In the genomic region with DNA sequence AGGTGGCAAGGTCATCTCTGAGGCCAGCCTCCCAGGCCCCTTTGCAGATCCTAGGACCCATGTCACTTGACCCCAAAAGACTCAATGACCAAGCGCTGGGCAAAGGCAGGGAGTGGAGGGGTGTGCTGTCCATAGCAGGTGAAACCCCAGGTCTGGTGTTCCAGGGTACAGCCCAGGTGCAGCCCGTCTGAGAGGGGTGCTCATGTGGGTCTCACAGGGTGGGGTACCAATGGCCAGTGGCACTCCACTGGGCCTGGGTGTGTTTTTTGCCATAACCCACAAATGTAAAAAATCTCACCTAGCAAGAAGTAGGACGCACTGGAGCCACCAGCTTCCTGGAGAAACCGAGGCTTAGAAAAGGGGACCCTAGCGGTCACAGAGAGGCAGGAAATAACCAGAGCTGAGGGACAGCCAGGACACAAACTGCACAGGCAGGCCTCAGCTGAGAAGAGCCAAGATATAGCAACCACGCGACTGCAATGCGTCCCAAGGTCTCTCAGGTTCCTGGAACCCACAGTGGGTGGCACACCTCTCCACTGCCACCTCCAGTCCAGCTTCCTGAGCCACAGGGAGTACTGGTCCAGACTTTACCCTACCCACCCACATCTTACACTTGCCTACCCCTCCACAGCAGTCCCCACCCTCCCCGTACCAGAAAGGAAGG, we compare ENCODE assay signal across 9 mouse cellular contexts. TPM values are rescaled to one million over a fixed set of nuclear protein-coding genes. Genes with fewer than 3 reads are reported as not detected.
DNase-seq lines count a peak whose midpoint lies in the region; ATAC-seq and TF ChIP-seq lines count a peak whose summit lies in the region.
"Had no signal": no experiment of that assay in that cellular context is flagged by ENCODE, and none has a peak within 500 bp of the region (broad histone marks: within the 10 kb centered on the region; RNA-seq: fewer than 3 reads in every experiment).

No protein-coding gene starts in this region.

- WGBS in heart, adult 2 months, result 51% methylated on average over 9 of the region's 9 CpGs
- WGBS in neural tube, embryonic 11.5 days, result 93% methylated on average over 9 of the region's 9 CpGs
- WGBS in midbrain, embryonic 10.5 days, result 93% methylated on average over 9 of the region's 9 CpGs

- H3K4me1 ChIP-seq in heart, adult 2 months (ENCODE audit: control insufficient read depth, insufficient read depth, low read length), result peaks cover 45% of the 10 kb centered on the region
- peaks cover 57% of the 10 kb centered on the region for H3K4me1 ChIP-seq in neural tube, embryonic 11.5 days (ENCODE audit: control insufficient read depth, insufficient read depth, low read length)
- peaks cover 92% of the 10 kb centered on the region for H3K4me1 ChIP-seq in midbrain, embryonic 10.5 days

- ATAC-seq in neural tube, embryonic 11.5 days (ENCODE audit: insufficient read depth, low FRiP score, low TSS enrichment), result no peak

- peak overlapping the region; percentile 45; the same call in 1 of the 2 replicates for H3K27ac ChIP-seq in heart, adult 2 months
- peak overlapping the region; percentile 74 for H3K27ac ChIP-seq in neural tube, embryonic 11.5 days (ENCODE audit: low read depth, low read length)
- H3K27ac ChIP-seq in midbrain, embryonic 10.5 days (replicated peaks), result peak overlapping the region; percentile 91

- H3K27me3 ChIP-seq in heart, adult 2 months (ENCODE audit: control insufficient read depth, insufficient read depth, low read length), result no peaks in the 10 kb centered on the region
- no peaks in the 10 kb centered on the region for H3K27me3 ChIP-seq in neural tube, embryonic 11.5 days (ENCODE audit: control insufficient read depth, insufficient read depth, low read length)
- no peaks in the 10 kb centered on the region for H3K27me3 ChIP-seq in midbrain, embryonic 10.5 days (ENCODE audit: low read depth, poor library complexity, severe bottlenecking)

- 0 out of 2 replicates have a peak, but pooled peaks have one; percentile 19 for TF ChIP-seq EP300 in heart, adult 2 months (IDR thresholded peaks at IDR 0.05; ENCODE audit: insufficient read depth, low read depth, low read length)

- H3K9me3 ChIP-seq in neural tube, embryonic 11.5 days (ENCODE audit: control insufficient read depth, low read length), result no peaks in the 10 kb centered on the region
- H3K9me3 ChIP-seq in midbrain, embryonic 10.5 days (replicated peaks), result no peaks in the 10 kb centered on the region

- peaks cover 6% of the 10 kb centered on the region for H3K36me3 ChIP-seq in heart, adult 2 months (ENCODE audit: control insufficient read depth, insufficient read depth, low read length)
- H3K36me3 ChIP-seq in neural tube, embryonic 11.5 days (ENCODE audit: control insufficient read depth, insufficient read depth, low read length), result peaks cover 18% of the 10 kb centered on the region
- H3K36me3 ChIP-seq in midbrain, embryonic 10.5 days, result peaks cover 99% of the 10 kb centered on the region

- H3K9ac ChIP-seq in heart, adult 2 months (ENCODE audit: low read depth, low read length), result peak overlapping the region; percentile 29
- H3K9ac ChIP-seq in neural tube, embryonic 11.5 days (ENCODE audit: low read length), result no peak overlapping the region

- intact Hi-C loops in heart, adult 2 months (cut with DNase I), result no loop called here

- TF ChIP-seq POLR2A in heart, adult 2 months (IDR thresholded peaks at IDR 0.05; ENCODE audit: insufficient read depth, low read depth, low read length), result no peak

- TF ChIP-seq CTCF in heart, adult 2 months (IDR thresholded peaks at IDR 0.05), result peak; percentile 43

- H3K4me2 ChIP-seq in neural tube, embryonic 11.5 days (ENCODE audit: low read depth), result no peak overlapping the region

- H3K4me3 ChIP-seq in heart, adult 2 months, result no peak overlapping the region; the same call in 1 of the 2 replicates
- H3K4me3 ChIP-seq in neural tube, embryonic 11.5 days (ENCODE audit: low read depth, low read length), result no peak overlapping the region
- H3K4me3 ChIP-seq in midbrain, embryonic 10.5 days, result no peak overlapping the region
- H3K4me3 ChIP-seq: myocyte had no signal

- peak in 1 of 2 experiments; percentile 51 for DNase-seq in heart, adult 2 months
- DNase-seq in heart, adult 8-10 months (ENCODE audit: low spot score), result no peak
- no peak for DNase-seq in neural tube, embryonic 11.5 days (ENCODE audit: low spot score)
- no peak for DNase-seq in neural tube, embryonic 10.5 days (ENCODE audit: extremely low spot score, low spot score)
- DNase-seq in midbrain, embryonic 10.5 days (ENCODE audit: low spot score), result no peak
- no peak for DNase-seq in urinary bladder, postnatal 25 days (ENCODE audit: low spot score)
- DNase-seq in adrenal gland, adult 2 months, result no peak
- no peak for DNase-seq in embryo, embryonic 11 days

- H3K79me2 ChIP-seq in heart, adult 2 months (replicated peaks; ENCODE audit: control insufficient read depth, insufficient read depth, low read length), result peaks cover 23% of the 10 kb centered on the region

RNA-seq across cellular contexts. Expression of gene Akt1, which starts 8.7 kb away (rescaled TPM):
- total RNA-seq in heart, adult 2 months (2021), result 100 to 1,000 TPM; 189 to 207 TPM
- polyA plus RNA-seq in heart, adult 2 months (2012; rRNA removed), result 148 and 149 TPM in 2 replicates
- total RNA-seq in heart, adult 8-10 months (2022), result 100 to 1,000 TPM; 161 to 195 (median 179) TPM
- 124 and 126 TPM in 2 replicates for polyA plus RNA-seq in neural tube, embryonic 11.5 days (2014; fragmentation: Nextera tagmentation; extraction: Ambion mirVana)
- polyA plus RNA-seq in midbrain, embryonic 10.5 days (2016; fragmentation: Nextera tagmentation; extraction: Ambion mirVana), result 44.5 and 46.2 TPM in 2 replicates
- 100 to 1,000 TPM; 267 to 369 TPM for total RNA-seq in adrenal gland, adult 2 months (2021)
- polyA plus RNA-seq in adrenal gland, adult 2 months (2012; rRNA removed), result 291 and 463 TPM in 2 replicates

RNA-seq across cellular contexts. Expression of gene Zbtb42, which starts 12.6 kb away (rescaled TPM):
- 1 to 10 TPM; 4.4 to 5.9 TPM for total RNA-seq in heart, adult 2 months (2021)
- 9.5 and 13.6 TPM in 2 replicates for polyA plus RNA-seq in heart, adult 2 months (2012; rRNA removed)
- 1 to 10 TPM; 4.0 to 5.5 (median 4.9) TPM for total RNA-seq in heart, adult 8-10 months (2022)
- 4.4 and 6.7 TPM in 2 replicates for polyA plus RNA-seq in neural tube, embryonic 11.5 days (2014; fragmentation: Nextera tagmentation; extraction: Ambion mirVana)
- 8.2 and 9.2 TPM in 2 replicates for polyA plus RNA-seq in midbrain, embryonic 10.5 days (2016; fragmentation: Nextera tagmentation; extraction: Ambion mirVana)
- total RNA-seq in adrenal gland, adult 2 months (2021), result 10 to 100 TPM in 1 of 2 experiments, 1 to 10 TPM in 1; 5.5 to 15.8 TPM
- polyA plus RNA-seq in adrenal gland, adult 2 months (2012; rRNA removed), result 25.5 and 32.6 TPM in 2 replicates

RNA-seq across cellular contexts. Expression of gene Siva1, which starts 21.5 kb away (rescaled TPM):
- 10 to 100 TPM; 32.0 to 38.7 TPM for total RNA-seq in heart, adult 2 months (2021)
- 38.4 and 39.4 TPM in 2 replicates for polyA plus RNA-seq in heart, adult 2 months (2012; rRNA removed)
- 10 to 100 TPM; 28.3 to 35.2 (median 30.0) TPM for total RNA-seq in heart, adult 8-10 months (2022)
- 217 and 219 TPM in 2 replicates for polyA plus RNA-seq in neural tube, embryonic 11.5 days (2014; fragmentation: Nextera tagmentation; extraction: Ambion mirVana)
- 306 and 361 TPM in 2 replicates for polyA plus RNA-seq in midbrain, embryonic 10.5 days (2016; fragmentation: Nextera tagmentation; extraction: Ambion mirVana)
- 10 to 100 TPM; 23.6 to 53.6 TPM for total RNA-seq in adrenal gland, adult 2 months (2021)
- polyA plus RNA-seq in adrenal gland, adult 2 months (2012; rRNA removed), result 49.1 and 67.3 TPM in 2 replicates

RNA-seq across cellular contexts. Expression of gene Adssl1, which starts 46.2 kb away (rescaled TPM):
- total RNA-seq in heart, adult 2 months (2021), result 100 to 1,000 TPM; 150 to 173 TPM
- polyA plus RNA-seq in heart, adult 2 months (2012; rRNA removed), result 85.2 and 98.2 TPM in 2 replicates
- 100 to 1,000 TPM; 184 to 207 (median 193) TPM for total RNA-seq in heart, adult 8-10 months (2022)
- 4.6 and 4.7 TPM in 2 replicates for polyA plus RNA-seq in neural tube, embryonic 11.5 days (2014; fragmentation: Nextera tagmentation; extraction: Ambion mirVana)
- 2.9 and 3.4 TPM in 2 replicates for polyA plus RNA-seq in midbrain, embryonic 10.5 days (2016; fragmentation: Nextera tagmentation; extraction: Ambion mirVana)
- total RNA-seq in adrenal gland, adult 2 months (2021), result 10 to 100 TPM; 10.7 to 39.1 TPM
- 10.6 and 11.0 TPM in 2 replicates for polyA plus RNA-seq in adrenal gland, adult 2 months (2012; rRNA removed)

RNA-seq across cellular contexts. Expression of gene Cep170b, which starts 54.2 kb away (rescaled TPM):
- total RNA-seq in heart, adult 2 months (2021), result 10 to 100 TPM; 10.8 to 11.5 TPM
- 9.6 and 10.7 TPM in 2 replicates for polyA plus RNA-seq in heart, adult 2 months (2012; rRNA removed)
- 10 to 100 TPM; 12.3 to 14.7 (median 13.4) TPM for total RNA-seq in heart, adult 8-10 months (2022)
- 10.2 and 10.7 TPM in 2 replicates for polyA plus RNA-seq in neural tube, embryonic 11.5 days (2014; fragmentation: Nextera tagmentation; extraction: Ambion mirVana)
- polyA plus RNA-seq in midbrain, embryonic 10.5 days (2016; fragmentation: Nextera tagmentation; extraction: Ambion mirVana), result 3.3 and 4.3 TPM in 2 replicates
- total RNA-seq in adrenal gland, adult 2 months (2021), result 10 to 100 TPM; 48.8 to 52.1 TPM
- polyA plus RNA-seq in adrenal gland, adult 2 months (2012; rRNA removed), result 49.0 and 52.5 TPM in 2 replicates
